Mouse (Mus musculus): ENCODE data around the gene Prcd. TPM values are rescaled to one million over a fixed set of nuclear protein-coding genes. Genes with fewer than 3 reads are reported as not detected.

Prcd gene
- polyA plus RNA-seq, 1 experiment from 2014 or later = not detected

GRCm38 (mm10) chr11:116676175-116676976 is 23.0 kb downstream of the Prcd start:
- H3K79me2 ChIP-seq (ENCODE audit: inconsistent target) = peaks cover 29% of the 10 kb centered on the region
- peaks cover 47% of the 10 kb centered on the region; the same call in 1 of the 2 replicates for H3K36me3 ChIP-seq (ENCODE audit: inconsistent target)
- no peak overlapping the region for H3K4me3 ChIP-seq (ENCODE audit: inconsistent target)
- WGBS (ENCODE audit: missing documents) = 91% methylated on average over 14 of the region's 14 CpGs
- no peak overlapping the region for H3K27ac ChIP-seq

- no peak overlapping the region for H3K27ac ChIP-seq
- WGBS (ENCODE audit: missing documents) = 81% methylated on average over 8 of the region's 8 CpGs
Observed at GRCm38 (mm10) chr11:116677711-116678441, 24.5 kb downstream of the Prcd start.

GRCm38 (mm10) chr11:116679148-116679547 is 25.8 kb downstream of the Prcd start:
- no peak overlapping the region for H3K27ac ChIP-seq
- peaks cover 35% of the 10 kb centered on the region; the same call in 1 of the 2 replicates for H3K36me3 ChIP-seq (ENCODE audit: inconsistent target)
- WGBS (ENCODE audit: missing documents) = 94% methylated on average over 6 of the region's 6 CpGs
- H3K4me3 ChIP-seq (ENCODE audit: inconsistent target) = no peak overlapping the region
- H3K79me2 ChIP-seq (ENCODE audit: inconsistent target) = peaks cover 4% of the 10 kb centered on the region; the same call in 1 of the 2 replicates

More at GRCm38 (mm10) chr11:116677711-116678441, 24.5 kb downstream of the Prcd start:
- H3K36me3 ChIP-seq (ENCODE audit: inconsistent target) = peaks cover 47% of the 10 kb centered on the region; the same call in 1 of the 2 replicates
- peaks cover 16% of the 10 kb centered on the region for H3K79me2 ChIP-seq (ENCODE audit: inconsistent target)
- H3K4me3 ChIP-seq (ENCODE audit: inconsistent target) = no peak overlapping the region

GRCm38 (mm10) chr11:116680321-116681091 is 27.2 kb downstream of the Prcd start:
- peaks cover 22% of the 10 kb centered on the region; the same call in 1 of the 2 replicates for H3K36me3 ChIP-seq (ENCODE audit: inconsistent target)
- H3K4me3 ChIP-seq (ENCODE audit: inconsistent target) = no peak overlapping the region
- 85% methylated on average over 23 of the region's 24 CpGs for WGBS (ENCODE audit: missing documents)
- no peaks in the 10 kb centered on the region for H3K79me2 ChIP-seq (ENCODE audit: inconsistent target)
- H3K27ac ChIP-seq = no peak overlapping the region

- Histone ChIP-seq H3K4me3 (ENCODE audit: inconsistent target) (no peak overlapping the region), H3K79me2 (ENCODE audit: inconsistent target) (no peaks in the 10 kb centered on the region), H3K27ac (no peak overlapping the region), H3K36me3 (ENCODE audit: inconsistent target) (peaks cover 16% of the 10 kb centered on the region; the same call in 1 of the 2 replicates)
- 83% methylated on average over 4 of the region's 4 CpGs for WGBS (ENCODE audit: missing documents)
Observed at GRCm38 (mm10) chr11:116681147-116681546, 27.8 kb downstream of the Prcd start.

- H3K79me2 ChIP-seq (ENCODE audit: inconsistent target) = no peaks in the 10 kb centered on the region
- H3K36me3 ChIP-seq (ENCODE audit: inconsistent target) = peaks cover under 1% of the 10 kb centered on the region; the same call in 1 of the 2 replicates
- 63% methylated on average over 14 of the region's 14 CpGs for WGBS (ENCODE audit: missing documents)
- H3K27ac ChIP-seq = peak overlapping the region; percentile 40
- H3K4me3 ChIP-seq (ENCODE audit: inconsistent target) = no peak overlapping the region
Observed at GRCm38 (mm10) chr11:116682501-116683144, 29.3 kb downstream of the Prcd start.

- 91% methylated on average over 4 of the region's 4 CpGs for WGBS (ENCODE audit: missing documents)
- Histone ChIP-seq H3K36me3 (ENCODE audit: inconsistent target) (no peaks in the 10 kb centered on the region), H3K4me3 (ENCODE audit: inconsistent target) (no peak overlapping the region), H3K79me2 (ENCODE audit: inconsistent target) (no peaks in the 10 kb centered on the region), H3K27ac (no peak overlapping the region)
Observed at GRCm38 (mm10) chr11:116683777-116684176, 30.4 kb downstream of the Prcd start.

- no peak overlapping the region for H3K4me3 ChIP-seq (ENCODE audit: inconsistent target)
- 98% methylated on average over 9 of the region's 9 CpGs for WGBS (ENCODE audit: missing documents)
- no peaks in the 10 kb centered on the region for H3K79me2 ChIP-seq (ENCODE audit: inconsistent target)
- H3K27ac ChIP-seq = no peak overlapping the region
- H3K36me3 ChIP-seq (ENCODE audit: inconsistent target) = no peaks in the 10 kb centered on the region
Observed at GRCm38 (mm10) chr11:116685729-116686128, 32.4 kb downstream of the Prcd start.

- no peak overlapping the region for H3K27ac ChIP-seq
- no peaks in the 10 kb centered on the region for H3K79me2 ChIP-seq (ENCODE audit: inconsistent target)
- no peak overlapping the region for H3K4me3 ChIP-seq (ENCODE audit: inconsistent target)
- WGBS (ENCODE audit: missing documents) = 85% methylated on average over 8 of the region's 8 CpGs
- H3K36me3 ChIP-seq (ENCODE audit: inconsistent target) = no peaks in the 10 kb centered on the region
Observed at GRCm38 (mm10) chr11:116687897-116688296, 34.6 kb downstream of the Prcd start.

GRCm38 (mm10) chr11:116689622-116690021 is 36.3 kb downstream of the Prcd start:
- Histone ChIP-seq H3K79me2 (ENCODE audit: inconsistent target) (no peaks in the 10 kb centered on the region), H3K4me3 (ENCODE audit: inconsistent target) (no peak overlapping the region), H3K36me3 (ENCODE audit: inconsistent target) (no peaks in the 10 kb centered on the region), H3K27ac (no peak overlapping the region)
- WGBS (ENCODE audit: missing documents) = 98% methylated on average over 9 of the region's 10 CpGs

GRCm38 (mm10) chr11:116690701-116691575 is 37.6 kb downstream of the Prcd start:
- Histone ChIP-seq H3K4me3 (ENCODE audit: inconsistent target) (no peak overlapping the region), H3K36me3 (ENCODE audit: inconsistent target) (no peaks in the 10 kb centered on the region), H3K27ac (no peak overlapping the region), H3K79me2 (ENCODE audit: inconsistent target) (no peaks in the 10 kb centered on the region)
- WGBS (ENCODE audit: missing documents) = 81% methylated on average over 18 of the region's 18 CpGs

- Histone ChIP-seq H3K79me2 (ENCODE audit: inconsistent target) (no peaks in the 10 kb centered on the region), H3K27ac (no peak overlapping the region), H3K4me3 (ENCODE audit: inconsistent target) (no peak overlapping the region), H3K36me3 (ENCODE audit: inconsistent target) (no peaks in the 10 kb centered on the region)
- WGBS (ENCODE audit: missing documents) = 80% methylated on average over 4 of the region's 4 CpGs
Observed at GRCm38 (mm10) chr11:116693899-116694249, 40.5 kb downstream of the Prcd start.
